Mouse (Mus musculus) forebrain, embryonic 15.5 days (tissue): ENCODE results near the gene Chrnb4. TPM values are rescaled to one million over a fixed set of nuclear protein-coding genes. Genes with fewer than 3 reads are reported as not detected.
A peak's percentile ranks its signal among the peaks of the same experiment; 100 is the strongest.

Experiments used
- ATAC-seq: fragments of 200-750 bp; cut with Nextera tagmentation; replicated peaks from 2 replicates; pipeline ENCODE4 v1.8.0; 2017; ENCODE audit warnings: mild to moderate bottlenecking, moderate TSS enrichment, moderate library complexity
- H3K27ac ChIP-seq: fragments of 300-500 bp; sonication (generic); replicated peaks from 2 replicates; pipeline ENCODE4 v1.5.1; 2015; ENCODE audit warnings: mild to moderate bottlenecking, inconsistent platforms
- H3K27me3 ChIP-seq: fragments of 300-500 bp; sonication (generic); 2 replicates; pipeline ENCODE4 v1.6.1; 2015; ENCODE audit warnings: inconsistent platforms
- H3K36me3 ChIP-seq: fragments of 300-500 bp; sonication (generic); 2 replicates; pipeline ENCODE4 v1.6.1; 2015; ENCODE audit warnings: mild to moderate bottlenecking, inconsistent platforms
- H3K4me1 ChIP-seq: fragments of 300-500 bp; sonication (generic); 2 replicates; pipeline ENCODE4 v1.6.1; 2015; ENCODE audit warnings: inconsistent platforms
- H3K4me2 ChIP-seq: fragments of 300-500 bp; sonication (generic); replicated peaks from 2 replicates; pipeline ENCODE4 v1.6.1; 2015; ENCODE audit warnings: mild to moderate bottlenecking, inconsistent platforms
- H3K4me3 ChIP-seq: fragments of 300-500 bp; sonication (generic); 2 replicates; pipeline ENCODE4 v1.5.1; 2015; ENCODE audit warnings: mild to moderate bottlenecking, inconsistent platforms
- H3K9ac ChIP-seq: fragments of 300-500 bp; sonication (generic); replicated peaks from 2 replicates; pipeline ENCODE4 v1.6.1; 2015; ENCODE audit warnings: mild to moderate bottlenecking, inconsistent platforms
- H3K9me3 ChIP-seq: fragments of 300-500 bp; sonication (generic); 2 replicates; pipeline ENCODE4 v1.6.1; 2016; ENCODE audit warnings: inconsistent platforms
- WGBS: fragments of 180-500 bp; shearing (Covaris S2); methylation state at CpG from one replicate; pipeline ENCODE4 v1.1.7; 2015; ENCODE audit warnings: mixed read lengths; 5-methylcytosine and 5-hydroxymethylcytosine counted together
- polyA plus RNA-seq: library from polyadenylated mRNA; unstranded; fragments of >200 nt; fragmentation: Nextera tagmentation; extraction: Ambion mirVana; gene quantifications from 2 replicates; pipeline ENCODE4 v1.2.1, GENCODE M21; 2015

The Chrnb4 gene
- 0.23 and 0.51 TPM in 2 replicates for polyA plus RNA-seq

GRCm38 (mm10) chr9:55048211-55048880, at the start of gene Chrnb4:
Chrnb4 (minus strand) TSS chr9:55048779.
- Histone ChIP-seq H3K9ac (peak within 1 kb of the TSS; percentile 42), H3K4me2 (peak within 1 kb of the TSS; percentile 83), H3K9me3 (no peaks in the 10 kb centered on the region), H3K4me1 (peaks cover 12% of the 10 kb centered on the region), H3K36me3 (no peaks in the 10 kb centered on the region), H3K27ac (no peak within 1 kb of the TSS), H3K27me3 (no peaks in the 10 kb centered on the region), H3K4me3 (peak within 1 kb of the TSS; percentile 46)
- WGBS: 0% methylated on average over 23 of the region's 23 CpGs
- peak; percentile 78 for ATAC-seq

- no peak overlapping the region for H3K4me2 ChIP-seq
- H3K9me3 ChIP-seq: no peaks in the 10 kb centered on the region
- H3K4me1 ChIP-seq: no peaks in the 10 kb centered on the region
- no peaks in the 10 kb centered on the region for H3K36me3 ChIP-seq
- no peak for ATAC-seq
- no peak overlapping the region for H3K4me3 ChIP-seq
- no peak overlapping the region for H3K9ac ChIP-seq
- H3K27me3 ChIP-seq: no peaks in the 10 kb centered on the region
- H3K27ac ChIP-seq: no peak overlapping the region
- 83% methylated on average over 4 of the region's 4 CpGs for WGBS
These were observed 48.3 kb upstream of the Chrnb4 start for GRCm38 (mm10) chr9:55096870-55097269.

GRCm38 (mm10) chr9:55096033-55096432, 47.5 kb upstream of the Chrnb4 start:
- no peaks in the 10 kb centered on the region for H3K36me3 ChIP-seq
- no peaks in the 10 kb centered on the region for H3K4me1 ChIP-seq
- WGBS: 67% methylated on average over 3 of the region's 3 CpGs
- no peaks in the 10 kb centered on the region for H3K27me3 ChIP-seq
- H3K9me3 ChIP-seq: no peaks in the 10 kb centered on the region
- no peak for ATAC-seq
- H3K4me2 ChIP-seq: no peak overlapping the region
- H3K9ac ChIP-seq: no peak overlapping the region
- no peak overlapping the region for H3K4me3 ChIP-seq
- H3K27ac ChIP-seq: no peak overlapping the region

GRCm38 (mm10) chr9:55090141-55090540, 41.6 kb upstream of the Chrnb4 start:
- ATAC-seq: no peak
- Histone ChIP-seq H3K4me2 (no peak overlapping the region), H3K36me3 (no peaks in the 10 kb centered on the region), H3K9me3 (no peaks in the 10 kb centered on the region), H3K4me3 (no peak overlapping the region), H3K9ac (no peak overlapping the region), H3K4me1 (no peaks in the 10 kb centered on the region), H3K27me3 (no peaks in the 10 kb centered on the region), H3K27ac (no peak overlapping the region)
- WGBS: 59% methylated on average over 5 of the region's 5 CpGs

- no peak overlapping the region for H3K4me2 ChIP-seq
- no peak for ATAC-seq
- H3K27ac ChIP-seq: no peak overlapping the region
- no peaks in the 10 kb centered on the region for H3K9me3 ChIP-seq
- no peaks in the 10 kb centered on the region for H3K36me3 ChIP-seq
- 84% methylated on average over 2 of the region's 2 CpGs for WGBS
- H3K9ac ChIP-seq: no peak overlapping the region
- H3K27me3 ChIP-seq: no peaks in the 10 kb centered on the region
- H3K4me1 ChIP-seq: no peaks in the 10 kb centered on the region
- H3K4me3 ChIP-seq: no peak overlapping the region
These were observed 40.6 kb upstream of the Chrnb4 start for GRCm38 (mm10) chr9:55089226-55089625.

GRCm38 (mm10) chr9:55083154-55083913, 34.8 kb upstream of the Chrnb4 start:
- H3K36me3 ChIP-seq: no peaks in the 10 kb centered on the region
- H3K27me3 ChIP-seq: no peaks in the 10 kb centered on the region
- WGBS: 15% methylated on average over 7 of the region's 7 CpGs
- no peak overlapping the region for H3K4me3 ChIP-seq
- no peaks in the 10 kb centered on the region for H3K9me3 ChIP-seq
- peak; percentile 89 for ATAC-seq
- peak overlapping the region; percentile 34; the same call in 1 of the 2 replicates for H3K27ac ChIP-seq
- H3K4me1 ChIP-seq: peaks cover 14% of the 10 kb centered on the region
- H3K4me2 ChIP-seq: no peak overlapping the region
- H3K9ac ChIP-seq: no peak overlapping the region

GRCm38 (mm10) chr9:55067965-55068265, 19.3 kb upstream of the Chrnb4 start:
- Histone ChIP-seq H3K4me2 (no peak overlapping the region), H3K27ac (peak overlapping the region; percentile 20; the same call in 1 of the 2 replicates), H3K4me3 (no peak overlapping the region), H3K9ac (no peak overlapping the region), H3K4me1 (peaks cover 11% of the 10 kb centered on the region), H3K9me3 (no peaks in the 10 kb centered on the region), H3K36me3 (no peaks in the 10 kb centered on the region), H3K27me3 (no peaks in the 10 kb centered on the region)
- 20% methylated on average over 5 of the region's 5 CpGs for WGBS
- ATAC-seq: no peak

- H3K27me3 ChIP-seq: no peaks in the 10 kb centered on the region
- 8% methylated on average over 8 of the region's 8 CpGs for WGBS
- no peaks in the 10 kb centered on the region for H3K9me3 ChIP-seq
- peak overlapping the region; percentile 20; the same call in 1 of the 2 replicates for H3K27ac ChIP-seq
- H3K4me2 ChIP-seq: no peak overlapping the region
- no peak overlapping the region for H3K4me3 ChIP-seq
- H3K4me1 ChIP-seq: peaks cover 11% of the 10 kb centered on the region
- no peaks in the 10 kb centered on the region for H3K36me3 ChIP-seq
- peak; percentile 57; the same call in 1 of the 2 replicates for ATAC-seq
- H3K9ac ChIP-seq: no peak overlapping the region
These were observed 18.8 kb upstream of the Chrnb4 start for GRCm38 (mm10) chr9:55067260-55067964.

GRCm38 (mm10) chr9:55065241-55065640, 16.7 kb upstream of the Chrnb4 start:
- no peak overlapping the region for H3K27ac ChIP-seq
- 89% methylated on average over 9 of the region's 9 CpGs for WGBS
- H3K4me2 ChIP-seq: no peak overlapping the region
- ATAC-seq: no peak
- H3K4me3 ChIP-seq: no peak overlapping the region
- no peaks in the 10 kb centered on the region for H3K9me3 ChIP-seq
- H3K4me1 ChIP-seq: peaks cover 11% of the 10 kb centered on the region
- no peaks in the 10 kb centered on the region for H3K27me3 ChIP-seq
- no peaks in the 10 kb centered on the region for H3K36me3 ChIP-seq
- no peak overlapping the region for H3K9ac ChIP-seq

GRCm38 (mm10) chr9:55058067-55058466, 9.5 kb upstream of the Chrnb4 start:
- H3K4me2 ChIP-seq: no peak overlapping the region
- no peaks in the 10 kb centered on the region for H3K9me3 ChIP-seq
- no peak for ATAC-seq
- H3K9ac ChIP-seq: no peak overlapping the region
- H3K27ac ChIP-seq: no peak overlapping the region
- H3K4me3 ChIP-seq: no peak overlapping the region
- H3K4me1 ChIP-seq: no peaks in the 10 kb centered on the region
- WGBS: 87% methylated on average over 4 of the region's 4 CpGs
- no peaks in the 10 kb centered on the region for H3K36me3 ChIP-seq
- H3K27me3 ChIP-seq: no peaks in the 10 kb centered on the region

GRCm38 (mm10) chr9:55055386-55055930, 6.9 kb upstream of the Chrnb4 start:
- Histone ChIP-seq H3K4me1 (no peaks in the 10 kb centered on the region), H3K9me3 (no peaks in the 10 kb centered on the region), H3K9ac (no peak overlapping the region), H3K4me2 (no peak overlapping the region), H3K4me3 (no peak overlapping the region), H3K36me3 (no peaks in the 10 kb centered on the region), H3K27me3 (no peaks in the 10 kb centered on the region), H3K27ac (no peak overlapping the region)
- ATAC-seq: no peak
- 82% methylated on average over 2 of the region's 2 CpGs for WGBS

- H3K4me2 ChIP-seq: no peak overlapping the region
- H3K9ac ChIP-seq: no peak overlapping the region
- H3K27me3 ChIP-seq: no peaks in the 10 kb centered on the region
- WGBS: 0% methylated on average over 3 of the region's 3 CpGs
- no peak overlapping the region for H3K4me3 ChIP-seq
- H3K9me3 ChIP-seq: no peaks in the 10 kb centered on the region
- peaks cover 13% of the 10 kb centered on the region for H3K4me1 ChIP-seq
- no peak overlapping the region for H3K27ac ChIP-seq
- no peak for ATAC-seq
- no peaks in the 10 kb centered on the region for H3K36me3 ChIP-seq
These were observed 1.8 kb downstream of the Chrnb4 start for GRCm38 (mm10) chr9:55046764-55047163.
